Mouse (Mus musculus) large intestine, adult 2 months (tissue): ENCODE measurements at regions not wholly inside any gene's neighbourhood (a gene's known extent, or its start where the extent isn't known, plus 50 kb on each side); places are given as distances from the start of the nearest gene placed in this dataset.

Experiments used
- DNase-seq: peaks from one replicate; pipeline ENCODE4 v3.0.0-alpha.2; 2012; ENCODE audit warnings: low read depth, low spot score
- WGBS: fragments of 180-500 bp; shearing (Covaris S2); methylation state at CpG from one replicate; pipeline ENCODE4 v1.1.7; 2018; 5-methylcytosine and 5-hydroxymethylcytosine counted together

DNA sequence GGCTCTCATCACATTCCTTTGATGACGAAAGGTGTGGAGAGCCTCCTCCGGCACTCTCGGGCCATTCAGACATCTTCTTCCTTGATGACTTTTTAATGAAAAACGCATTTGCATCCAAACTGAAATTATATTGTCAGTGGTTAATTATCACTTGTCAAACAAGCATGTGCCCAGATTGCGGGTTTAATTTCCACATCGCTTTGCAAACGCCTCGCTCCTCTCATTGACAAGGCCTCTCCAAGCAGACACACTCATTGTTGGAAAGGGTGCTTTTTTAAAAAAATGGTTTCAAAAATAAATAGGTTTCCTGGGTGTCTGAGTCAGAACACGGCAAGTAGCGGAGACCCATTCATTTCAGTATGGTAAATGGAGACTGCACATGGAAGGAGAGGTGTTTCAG lies 240.1 kb downstream of the Ptpru start:
- 90% methylated on average over 10 of the region's 10 CpGs for WGBS

DNA sequence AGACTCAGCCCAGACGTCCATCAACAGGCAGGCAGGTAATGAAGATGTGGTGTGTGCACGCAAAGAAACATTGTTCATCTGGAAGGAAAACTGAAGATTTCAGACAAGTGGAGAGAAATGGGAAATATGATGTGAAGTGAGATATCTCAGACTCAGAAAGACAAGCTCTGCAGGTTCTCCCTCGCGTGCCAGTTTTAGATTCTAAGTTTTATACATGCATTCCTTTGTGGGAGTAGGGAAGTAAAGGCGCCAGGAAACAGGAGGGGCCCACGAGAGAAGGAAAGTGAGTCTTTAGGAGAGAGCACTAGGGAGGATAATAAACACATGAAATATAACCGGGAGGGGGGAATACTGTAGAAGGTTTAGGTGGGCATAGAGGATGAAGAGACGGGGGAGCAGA lies 223.7 kb downstream of the Ptpru start:
- 49% methylated on average over 8 of the region's 8 CpGs for WGBS
- DNase-seq: no peak

More for the DNA sequence above, 240.1 kb downstream of the Ptpru start:
- DNase-seq: no peak

DNA sequence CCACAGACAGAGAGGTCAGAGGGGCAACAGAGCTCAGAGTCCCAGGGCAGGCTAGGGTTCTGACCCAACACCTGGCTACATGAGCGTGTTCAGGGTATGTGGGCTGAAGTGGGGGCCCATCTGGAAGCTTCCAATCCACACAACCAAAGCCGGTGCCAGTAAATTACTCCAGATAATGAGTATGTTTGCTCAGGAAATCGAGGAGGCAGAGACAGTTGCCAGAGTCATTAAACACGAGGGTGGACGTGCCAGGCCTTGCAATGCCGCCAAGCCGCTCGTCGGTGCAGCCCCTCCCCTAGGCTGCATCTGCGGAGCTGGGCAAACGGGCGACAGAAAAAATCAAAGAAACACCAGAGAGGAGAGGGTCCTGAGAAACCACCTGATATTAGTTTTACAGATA lies 222.5 kb downstream of the Ptpru start:
- WGBS: 26% methylated on average over 12 of the region's 12 CpGs
- DNase-seq: no peak

DNA sequence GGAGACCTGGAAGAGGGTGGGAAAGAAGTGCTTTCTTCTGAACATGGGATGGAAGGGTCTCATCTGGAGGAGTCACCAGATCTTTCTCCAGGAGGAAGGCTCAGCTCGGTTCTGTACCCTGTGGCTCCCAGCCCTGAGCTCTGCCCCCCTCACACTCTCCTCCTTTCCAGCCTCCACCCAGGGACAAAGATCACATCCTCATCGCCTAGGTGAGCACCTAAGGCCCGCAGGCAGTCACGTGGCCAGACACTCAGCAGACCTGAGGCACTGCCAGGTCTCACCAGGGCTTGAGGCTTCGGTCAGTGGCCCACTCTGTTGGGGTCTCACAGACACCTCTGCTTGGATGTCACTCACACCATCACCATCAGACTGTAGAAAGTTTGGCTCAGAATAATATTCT lies 200.0 kb downstream of the Ptpru start:
- 28% methylated on average over 5 of the region's 5 CpGs for WGBS
- no peak for DNase-seq

DNA sequence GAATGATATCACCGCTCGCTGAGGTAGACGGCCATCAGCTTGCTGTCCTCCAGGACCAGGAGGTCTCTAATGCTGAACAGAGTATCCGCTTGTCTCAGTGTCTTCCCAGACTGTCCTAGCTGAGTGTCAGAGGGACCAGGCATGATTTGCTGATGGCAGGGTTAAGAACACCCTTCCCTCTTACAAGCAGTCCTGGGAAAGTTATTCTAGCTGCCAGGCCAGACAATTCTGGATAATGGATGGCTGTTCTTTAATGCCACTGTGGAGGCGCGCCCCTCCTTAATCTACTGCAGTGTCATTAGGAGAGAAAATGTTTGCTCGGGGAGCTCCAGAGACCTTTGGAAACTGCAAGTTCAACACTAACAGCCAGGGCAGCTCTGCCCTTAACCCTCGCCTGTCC lies 182.1 kb downstream of the Ptpru start:
- 18% methylated on average over 8 of the region's 8 CpGs for WGBS

DNA sequence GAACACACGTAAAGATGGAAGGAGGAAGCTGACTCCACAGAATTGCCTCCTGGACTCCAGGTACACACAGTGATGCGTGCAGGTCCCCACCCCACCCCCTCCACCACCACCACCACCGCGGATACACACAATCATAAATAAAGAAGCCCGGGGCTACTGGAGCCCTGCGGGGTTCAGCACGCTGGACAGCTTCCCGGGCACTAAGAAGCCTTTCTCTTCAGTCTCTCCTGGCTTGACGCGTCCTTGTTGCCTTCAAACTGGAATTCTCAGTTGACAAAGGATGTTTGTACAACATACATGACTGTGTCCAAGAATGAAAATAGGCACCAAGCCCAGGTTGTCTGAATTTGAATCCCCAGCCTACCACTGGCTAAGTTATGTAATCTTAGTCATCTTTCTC lies 180.2 kb downstream of the Ptpru start:
- DNase-seq: no peak
- WGBS: 14% methylated on average over 10 of the region's 10 CpGs

More for the DNA sequence above, 182.1 kb downstream of the Ptpru start:
- no peak for DNase-seq

DNA sequence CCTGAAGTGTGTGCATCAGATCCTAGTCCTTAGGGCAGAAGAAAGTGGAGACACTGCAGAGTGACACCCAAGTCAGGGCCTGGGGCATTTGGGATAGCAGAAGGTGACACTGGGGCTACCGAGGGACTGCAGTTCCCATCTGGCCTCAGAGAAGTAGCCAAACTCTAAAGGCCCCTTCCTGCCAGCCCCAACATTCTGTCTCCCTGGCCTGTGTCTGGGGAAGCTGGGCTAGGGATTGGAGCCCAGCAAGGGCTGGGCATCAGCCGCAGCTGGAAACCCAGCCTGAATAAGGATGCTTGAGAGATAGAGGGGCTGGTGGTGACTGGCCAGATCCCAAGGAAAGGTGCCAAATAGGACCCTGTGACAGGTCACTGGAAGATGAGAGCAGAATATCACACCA lies 177.2 kb downstream of the Ptpru start:
- WGBS: 85% methylated on average over 2 of the region's 2 CpGs

DNA sequence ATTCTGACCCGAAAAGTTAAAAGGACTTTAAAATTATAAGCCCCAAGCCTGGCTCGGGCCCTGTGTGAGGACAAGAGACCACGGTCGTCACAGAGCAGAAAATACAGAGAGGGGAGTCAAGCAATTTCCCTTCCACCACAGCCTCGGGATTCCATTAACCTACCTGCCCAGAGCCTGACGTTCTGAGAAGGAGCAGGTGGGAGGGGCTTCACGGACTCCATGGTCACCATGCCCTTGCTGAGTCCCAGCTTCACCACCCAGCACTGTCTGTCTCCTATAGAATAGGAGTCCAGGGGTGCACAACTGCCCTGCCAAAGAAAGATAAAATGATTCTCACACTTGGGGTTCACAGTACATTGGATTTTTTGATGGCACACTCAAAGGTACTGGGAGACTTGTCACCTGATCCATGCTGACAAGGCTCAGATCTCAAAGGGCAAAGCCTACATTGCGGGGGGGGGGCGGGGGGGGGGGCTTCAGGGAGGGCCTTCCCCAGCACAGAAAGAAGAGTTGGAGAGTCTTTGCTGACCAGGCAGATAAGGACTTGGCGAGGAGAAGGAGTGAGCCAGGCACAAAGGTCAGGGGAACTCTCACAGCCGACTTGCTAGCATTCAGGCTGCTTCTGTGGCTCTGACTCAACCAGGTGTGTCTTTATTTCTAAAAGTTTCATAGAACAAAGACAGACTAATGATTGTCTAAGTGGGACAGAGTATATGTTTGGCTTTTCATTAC lies 166.1 kb downstream of the Ptpru start:
- 21% methylated on average over 11 of the region's 11 CpGs for WGBS
- DNase-seq: no peak

More for the DNA sequence above, 177.2 kb downstream of the Ptpru start:
- DNase-seq: no peak

DNA sequence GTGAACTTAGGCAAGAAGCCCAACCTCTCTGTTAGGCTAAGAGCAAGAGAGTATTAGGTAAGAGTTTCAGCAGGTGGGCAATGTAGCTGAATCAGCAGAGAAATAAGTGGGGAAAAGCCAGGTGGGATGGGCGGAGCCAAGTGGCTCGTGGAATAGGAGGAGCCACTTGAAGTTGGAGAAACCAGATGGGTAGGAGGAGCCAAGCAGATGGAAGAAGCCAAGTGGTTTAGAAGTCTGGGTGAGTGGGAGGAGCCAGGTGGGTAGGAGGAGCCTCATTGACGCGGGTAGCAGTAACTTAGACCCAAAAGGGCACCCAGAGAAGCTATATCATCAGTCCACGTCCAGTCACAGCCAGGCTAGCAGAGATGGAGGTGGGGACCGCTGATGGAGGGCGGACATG lies 160.1 kb downstream of the Ptpru start:
- WGBS: 77% methylated on average over 7 of the region's 7 CpGs
- DNase-seq: no peak

DNA sequence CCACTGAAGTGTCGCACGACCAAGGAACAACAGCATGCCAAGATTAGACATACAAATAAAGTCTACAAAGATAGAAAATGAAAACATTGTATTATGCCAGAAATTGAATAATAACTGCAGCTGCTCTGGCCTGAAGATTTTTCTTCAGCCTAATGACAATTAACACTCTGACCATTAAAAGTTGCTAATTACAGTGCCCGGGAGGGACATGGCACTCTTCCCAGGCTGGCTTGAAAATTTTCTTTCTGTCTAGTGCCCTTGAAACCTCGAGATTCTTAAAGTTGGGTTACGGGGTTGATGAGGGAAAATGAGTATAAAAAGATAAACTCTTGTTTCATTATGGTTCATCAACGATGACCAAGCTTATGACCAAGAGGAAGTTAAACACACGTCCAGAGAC lies 154.9 kb downstream of the Ptpru start:
- DNase-seq: no peak
- WGBS: 54% methylated on average over 7 of the region's 7 CpGs

DNA sequence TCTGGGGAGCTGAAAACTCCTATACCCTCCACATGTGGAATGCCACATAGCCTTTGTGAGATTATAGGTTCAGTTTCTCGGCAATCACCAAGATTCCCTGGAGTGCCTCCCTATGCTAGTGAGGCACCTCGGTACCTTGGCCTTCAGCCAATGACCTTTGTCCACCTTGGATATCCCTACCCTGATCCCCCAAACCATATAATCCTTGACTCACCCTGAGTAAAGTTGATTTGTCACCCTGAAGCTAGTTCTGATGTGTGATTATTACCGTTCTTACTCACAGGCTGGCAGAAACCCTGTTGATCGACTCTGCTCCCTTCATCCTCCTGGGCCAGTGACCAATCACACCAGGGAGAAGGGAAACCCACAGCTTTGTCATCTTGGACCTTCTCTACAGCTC lies 152.5 kb downstream of the Ptpru start:
- WGBS: 39% methylated on average over 4 of the region's 4 CpGs
- DNase-seq: no peak

DNA sequence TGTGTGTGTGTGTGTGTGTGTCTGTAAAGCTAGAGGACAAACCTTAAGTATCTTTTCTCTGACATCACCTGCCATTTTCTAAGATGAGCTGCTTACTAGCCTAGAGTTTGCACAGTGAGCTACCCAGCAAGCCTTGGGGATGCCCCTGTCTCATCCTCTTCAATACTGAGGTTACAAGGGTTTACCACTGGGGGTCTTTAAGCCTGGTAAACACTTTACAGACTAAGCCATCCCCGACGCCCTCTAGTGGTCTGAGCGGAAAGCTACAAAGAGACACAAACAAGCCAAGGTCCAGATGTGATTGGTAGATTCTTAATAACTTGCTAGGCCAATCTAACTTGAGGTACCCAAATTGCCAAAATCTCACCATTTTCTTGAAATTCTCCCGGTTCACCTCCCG lies 143.9 kb downstream of the Ptpru start:
- 17% methylated on average over 5 of the region's 5 CpGs for WGBS
- no peak for DNase-seq

DNA sequence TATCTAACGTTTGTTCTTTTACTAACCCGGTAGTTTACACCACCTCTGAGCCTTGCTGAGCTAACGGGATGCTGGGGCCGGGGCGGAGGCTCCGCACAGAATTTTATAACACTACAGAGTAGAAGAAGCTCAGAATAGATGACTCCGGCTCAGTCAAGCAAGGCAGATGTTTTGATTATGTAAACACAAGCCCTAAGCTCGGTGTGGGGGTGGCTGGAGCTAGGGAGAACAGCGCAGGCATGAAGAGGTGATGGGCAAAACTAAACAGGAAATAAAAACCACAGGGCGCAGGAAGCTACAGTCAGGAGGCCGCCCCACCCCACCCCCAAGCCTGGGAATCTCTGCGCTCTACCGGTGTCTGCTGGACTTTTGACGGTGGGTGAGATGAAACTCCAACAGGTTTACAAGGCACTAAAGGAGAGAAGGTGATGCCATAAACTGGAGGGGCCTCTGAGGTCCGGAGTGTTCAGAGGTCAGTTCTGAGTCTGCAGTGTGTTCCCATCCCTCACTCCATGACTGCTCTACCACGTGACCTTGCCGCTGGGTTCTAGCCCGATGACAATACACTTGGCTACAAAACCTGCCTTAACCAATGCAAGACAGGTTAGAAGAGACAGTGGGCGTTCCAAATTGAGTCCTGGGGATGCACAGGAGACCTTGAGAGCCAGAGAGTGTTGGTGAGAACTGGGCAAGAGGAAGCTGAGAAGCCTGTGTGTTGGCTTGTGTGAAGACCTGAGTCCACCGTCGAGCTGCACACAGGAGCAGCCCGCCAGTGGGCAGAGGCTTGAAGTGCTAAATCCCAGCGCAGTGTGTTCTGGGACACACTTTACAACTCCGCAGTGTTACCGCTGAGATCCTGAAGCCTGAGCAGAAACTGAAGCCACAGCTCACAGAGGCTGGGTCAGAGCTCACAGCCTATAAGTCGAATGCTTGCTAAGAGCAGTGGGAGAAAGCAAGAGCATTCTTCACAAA lies 141.9 kb downstream of the Ptpru start:
- DNase-seq: no peak
- WGBS: 12% methylated on average over 26 of the region's 26 CpGs
